Mouse (Mus musculus) midbrain, embryonic 16.5 days (tissue): ENCODE results near the gene Sh3bp5. TPM values are rescaled to one million over a fixed set of nuclear protein-coding genes. Genes with fewer than 3 reads are reported as not detected.

Experiments used
- ATAC-seq: fragments of 200-750 bp; cut with Nextera tagmentation; 2 replicates; pipeline ENCODE4 v1.8.0; 2017; ENCODE audit warnings: moderate TSS enrichment
- H3K27ac ChIP-seq: fragments of 300-500 bp; sonication (generic); 2 replicates; pipeline ENCODE4 v1.5.1; 2014; ENCODE audit warnings: mild to moderate bottlenecking, low read length, mixed read lengths
- H3K27me3 ChIP-seq: fragments of 300-500 bp; sonication (generic); 2 replicates; pipeline ENCODE4 v1.6.1; 2014; ENCODE audit warnings: low read depth, low read length, mixed read lengths; ENCODE audit not compliant: control insufficient read depth, insufficient read depth
- H3K36me3 ChIP-seq: fragments of 300-500 bp; sonication (generic); 2 replicates; pipeline ENCODE4 v1.6.1; 2014; ENCODE audit warnings: mild to moderate bottlenecking, low read length, moderate library complexity, mixed read lengths; ENCODE audit not compliant: control insufficient read depth, insufficient read depth
- H3K4me1 ChIP-seq: fragments of 300-500 bp; sonication (generic); 2 replicates; pipeline ENCODE4 v1.6.1; 2014; ENCODE audit warnings: mild to moderate bottlenecking, low read length, mixed read lengths; ENCODE audit not compliant: control insufficient read depth, insufficient read depth
- H3K4me2 ChIP-seq: fragments of 300-500 bp; sonication (generic); 2 replicates; pipeline ENCODE4 v1.6.1; 2014; ENCODE audit warnings: mild to moderate bottlenecking, low read length, mixed read lengths
- H3K4me3 ChIP-seq: fragments of 300-500 bp; sonication (generic); 2 replicates; pipeline ENCODE4 v1.5.1; 2014; ENCODE audit warnings: low read depth, mild to moderate bottlenecking, low read length, moderate library complexity, mixed read lengths
- H3K9ac ChIP-seq: fragments of 300-500 bp; sonication (generic); 2 replicates; pipeline ENCODE4 v1.6.1; 2014; ENCODE audit warnings: low read depth, low read length, mixed read lengths
- H3K9me3 ChIP-seq: fragments of 300-500 bp; sonication (generic); replicated peaks from 2 replicates; pipeline ENCODE4 v1.6.1; 2014; ENCODE audit warnings: mild to moderate bottlenecking, low read length, mixed read lengths; ENCODE audit not compliant: control insufficient read depth, poor library complexity, severe bottlenecking
- WGBS: fragments of 180-500 bp; shearing (Covaris S2); extraction: QIAGEN DNeasy Blood & Tissue Kit; methylation state at CpG from one replicate; pipeline ENCODE4 v1.1.7; 2014; 5-methylcytosine and 5-hydroxymethylcytosine counted together
- polyA plus RNA-seq: library from polyadenylated mRNA; unstranded; fragments of >200 nt; fragmentation: Nextera tagmentation; extraction: Ambion mirVana; gene quantifications from 2 replicates; pipeline ENCODE4 v1.2.1, GENCODE M21; 2015

Gene Sh3bp5
- polyA plus RNA-seq, 1 experiment from 2014 or later = 156 TPM

DNA sequence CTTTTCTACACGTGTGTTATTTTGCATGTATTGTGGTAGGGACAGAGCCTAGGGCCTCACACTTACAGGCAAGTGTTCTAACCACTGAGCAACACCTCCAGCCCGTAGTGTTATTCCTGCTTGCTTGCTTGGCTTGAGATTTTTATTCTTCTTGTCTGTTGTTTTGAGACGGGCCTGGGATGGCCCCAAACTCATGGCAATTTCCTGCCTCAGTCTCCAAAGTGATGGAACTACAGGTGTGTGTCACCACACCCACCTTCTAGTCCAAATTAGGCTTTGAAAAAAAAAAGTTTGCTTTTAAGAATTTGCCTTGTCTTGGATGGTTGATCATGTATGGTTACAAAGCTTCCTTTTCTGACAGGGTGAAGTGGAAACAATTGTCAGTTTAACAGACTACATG lies 19.5 kb downstream of the Sh3bp5 start:
- no peak for ATAC-seq
- H3K4me1 ChIP-seq = peaks cover 10% of the 10 kb centered on the region
- H3K9me3 ChIP-seq = no peaks in the 10 kb centered on the region
- H3K36me3 ChIP-seq = no peaks in the 10 kb centered on the region; the same call in 1 of the 2 replicates
- no peak overlapping the region for H3K4me2 ChIP-seq
- H3K9ac ChIP-seq = no peak overlapping the region
- H3K27me3 ChIP-seq = no peaks in the 10 kb centered on the region
- no peak overlapping the region for H3K27ac ChIP-seq
- 77% methylated on average over 3 of the region's 3 CpGs for WGBS
- H3K4me3 ChIP-seq = no peak overlapping the region

DNA sequence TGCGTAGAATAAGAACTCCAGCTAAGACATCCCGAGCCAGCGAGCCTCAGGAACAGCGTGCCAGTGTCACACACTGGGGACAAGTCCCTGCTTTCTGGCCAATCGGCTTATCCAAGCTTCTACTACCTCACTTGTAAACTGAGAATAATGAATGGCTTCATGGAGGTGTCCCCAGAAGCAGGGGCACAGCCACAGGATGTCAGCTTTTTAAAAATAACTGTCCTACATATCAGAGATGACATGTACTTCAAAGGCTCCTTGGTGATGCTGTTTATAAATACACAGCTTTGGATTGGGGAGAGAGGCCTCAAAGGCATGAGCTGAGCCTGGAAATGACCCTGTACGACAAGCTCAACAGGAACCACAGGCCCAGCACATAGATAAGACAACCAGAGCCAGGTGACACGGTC lies 20.9 kb downstream of the Sh3bp5 start:
- H3K4me3 ChIP-seq = no peak overlapping the region
- peaks cover 10% of the 10 kb centered on the region for H3K4me1 ChIP-seq
- H3K9ac ChIP-seq = no peak overlapping the region
- 72% methylated on average over 7 of the region's 7 CpGs for WGBS
- no peak overlapping the region for H3K4me2 ChIP-seq
- ATAC-seq = no peak
- H3K36me3 ChIP-seq = peaks cover 3% of the 10 kb centered on the region
- H3K27me3 ChIP-seq = no peaks in the 10 kb centered on the region
- no peaks in the 10 kb centered on the region for H3K9me3 ChIP-seq
- H3K27ac ChIP-seq = no peak overlapping the region

DNA sequence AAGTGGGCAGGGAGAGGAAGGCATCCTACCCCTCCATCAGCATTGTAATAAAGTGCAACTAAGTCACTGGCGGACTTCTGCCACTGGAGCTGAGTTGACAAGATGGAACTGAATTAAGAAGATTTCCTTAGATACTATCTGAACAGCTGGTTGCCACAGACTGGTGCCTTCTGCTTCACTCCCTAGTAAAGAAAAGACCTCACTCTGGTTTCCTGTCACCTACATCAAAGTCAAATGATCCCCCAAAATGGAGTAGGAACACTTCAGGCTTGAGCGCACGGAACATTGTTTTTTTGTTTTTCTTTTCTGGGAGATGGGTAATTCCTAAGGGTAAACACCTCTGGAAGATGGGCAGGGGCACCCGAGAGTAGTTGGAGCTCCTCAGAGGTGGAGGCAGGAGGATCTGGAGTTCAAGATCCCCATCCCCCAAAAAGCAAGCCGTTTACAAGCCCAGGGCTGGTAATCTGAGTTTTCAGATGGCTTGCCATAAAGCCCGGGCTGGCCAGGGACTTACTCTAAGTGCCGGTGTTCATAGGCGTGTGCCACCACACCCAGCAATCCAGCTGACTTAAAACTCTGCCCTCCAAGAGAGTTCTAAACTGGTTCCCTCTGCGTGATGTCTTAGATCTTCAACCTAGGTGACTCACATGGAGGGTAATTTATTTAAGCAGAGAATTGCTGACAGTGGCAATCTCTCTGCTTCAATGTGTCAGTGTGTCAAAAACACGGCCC lies 21.5 kb downstream of the Sh3bp5 start:
- Histone ChIP-seq H3K36me3 (peaks cover 3% of the 10 kb centered on the region), H3K9ac (no peak overlapping the region), H3K9me3 (no peaks in the 10 kb centered on the region), H3K4me2 (no peak overlapping the region), H3K27me3 (no peaks in the 10 kb centered on the region), H3K4me3 (no peak overlapping the region), H3K27ac (no peak overlapping the region), H3K4me1 (peaks cover 10% of the 10 kb centered on the region)
- no peak for ATAC-seq
- 68% methylated on average over 10 of the region's 10 CpGs for WGBS

DNA sequence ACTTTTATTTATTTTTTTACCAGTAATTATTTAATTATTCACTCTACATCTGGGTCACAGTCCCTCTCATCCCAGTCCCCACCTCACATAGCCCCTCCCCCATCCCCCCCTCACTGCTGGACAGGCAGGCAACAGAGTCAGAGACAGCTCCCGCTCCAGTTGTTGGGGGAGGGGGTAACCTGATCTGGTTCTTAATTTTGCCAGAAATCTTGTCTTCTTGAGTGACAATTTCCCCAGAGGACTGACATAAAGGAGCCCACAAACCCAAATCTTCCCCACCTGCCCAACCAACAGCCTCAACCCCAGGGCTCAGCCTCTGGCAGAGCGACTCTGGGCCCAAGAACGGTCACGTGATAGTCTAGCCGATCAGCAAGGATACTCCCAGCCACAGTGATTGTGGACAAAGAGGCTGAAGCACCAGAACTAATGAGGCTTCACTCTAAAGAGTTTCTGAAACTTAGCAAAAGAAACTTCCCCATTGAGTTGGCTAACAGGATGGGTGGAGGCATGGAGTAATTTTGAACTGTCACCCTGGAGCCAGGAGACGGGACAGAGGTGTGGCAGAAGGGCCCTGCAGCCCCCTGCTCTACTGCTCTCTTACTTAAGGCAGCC lies 22.3 kb downstream of the Sh3bp5 start:
- no peak overlapping the region for H3K4me2 ChIP-seq
- H3K4me3 ChIP-seq = no peak overlapping the region
- peaks cover 10% of the 10 kb centered on the region for H3K4me1 ChIP-seq
- 32% methylated on average over 6 of the region's 6 CpGs for WGBS
- no peaks in the 10 kb centered on the region for H3K27me3 ChIP-seq
- no peak overlapping the region for H3K27ac ChIP-seq
- H3K36me3 ChIP-seq = peaks cover 3% of the 10 kb centered on the region
- H3K9me3 ChIP-seq = no peaks in the 10 kb centered on the region
- ATAC-seq = no peak
- no peak overlapping the region for H3K9ac ChIP-seq

DNA sequence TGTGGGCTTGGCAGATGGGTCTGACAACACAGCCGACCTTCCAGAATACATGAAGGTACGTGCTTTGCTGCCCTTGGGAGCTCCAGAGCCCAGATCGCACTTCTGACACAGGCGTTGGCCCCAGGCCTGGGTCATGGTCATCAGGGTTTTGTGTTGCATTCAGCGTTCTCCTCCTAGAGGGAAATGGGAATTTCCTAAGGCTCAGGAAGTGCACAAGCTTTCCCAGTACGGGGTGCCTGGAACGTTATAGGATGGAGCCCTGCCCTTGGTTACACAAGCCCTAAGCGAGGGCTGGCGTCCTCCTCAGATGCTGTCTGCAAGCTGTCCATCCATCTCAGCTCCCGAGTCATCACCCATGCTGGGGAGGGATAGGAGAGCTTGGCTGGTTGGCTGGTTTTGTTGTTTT lies 23.2 kb downstream of the Sh3bp5 start:
- H3K9ac ChIP-seq = no peak overlapping the region
- H3K36me3 ChIP-seq = peaks cover 3% of the 10 kb centered on the region
- H3K4me2 ChIP-seq = no peak overlapping the region
- 84% methylated on average over 10 of the region's 10 CpGs for WGBS
- H3K27ac ChIP-seq = no peak overlapping the region
- H3K4me3 ChIP-seq = no peak overlapping the region
- H3K27me3 ChIP-seq = no peaks in the 10 kb centered on the region
- H3K4me1 ChIP-seq = peaks cover 10% of the 10 kb centered on the region
- H3K9me3 ChIP-seq = no peaks in the 10 kb centered on the region
- ATAC-seq = no peak

DNA sequence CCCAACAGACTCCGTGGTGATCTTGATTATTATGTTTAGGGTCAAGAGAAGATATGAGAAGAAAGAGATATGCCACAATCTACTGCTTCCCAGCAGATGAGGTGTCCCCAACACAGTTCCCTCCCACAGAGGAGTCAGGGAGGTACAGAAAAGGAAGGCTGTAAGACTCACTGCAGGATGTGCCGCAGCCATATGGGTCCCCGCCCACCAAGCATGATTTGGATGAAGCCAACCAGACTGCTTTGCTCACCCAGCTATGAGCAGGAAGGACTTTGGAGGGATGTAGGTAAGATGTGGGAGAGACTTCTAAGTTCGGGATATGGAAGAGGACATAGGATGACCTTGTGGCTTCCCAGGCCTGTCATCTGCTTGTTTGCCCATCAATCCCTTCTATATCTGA lies 25.1 kb downstream of the Sh3bp5 start:
- H3K4me1 ChIP-seq = peaks cover 10% of the 10 kb centered on the region
- peaks cover 5% of the 10 kb centered on the region for H3K36me3 ChIP-seq
- no peak for ATAC-seq
- H3K4me3 ChIP-seq = no peak overlapping the region
- H3K27ac ChIP-seq = no peak overlapping the region
- 91% methylated on average over 4 of the region's 4 CpGs for WGBS
- no peak overlapping the region for H3K4me2 ChIP-seq
- no peaks in the 10 kb centered on the region for H3K9me3 ChIP-seq
- H3K27me3 ChIP-seq = no peaks in the 10 kb centered on the region
- no peak overlapping the region for H3K9ac ChIP-seq

DNA sequence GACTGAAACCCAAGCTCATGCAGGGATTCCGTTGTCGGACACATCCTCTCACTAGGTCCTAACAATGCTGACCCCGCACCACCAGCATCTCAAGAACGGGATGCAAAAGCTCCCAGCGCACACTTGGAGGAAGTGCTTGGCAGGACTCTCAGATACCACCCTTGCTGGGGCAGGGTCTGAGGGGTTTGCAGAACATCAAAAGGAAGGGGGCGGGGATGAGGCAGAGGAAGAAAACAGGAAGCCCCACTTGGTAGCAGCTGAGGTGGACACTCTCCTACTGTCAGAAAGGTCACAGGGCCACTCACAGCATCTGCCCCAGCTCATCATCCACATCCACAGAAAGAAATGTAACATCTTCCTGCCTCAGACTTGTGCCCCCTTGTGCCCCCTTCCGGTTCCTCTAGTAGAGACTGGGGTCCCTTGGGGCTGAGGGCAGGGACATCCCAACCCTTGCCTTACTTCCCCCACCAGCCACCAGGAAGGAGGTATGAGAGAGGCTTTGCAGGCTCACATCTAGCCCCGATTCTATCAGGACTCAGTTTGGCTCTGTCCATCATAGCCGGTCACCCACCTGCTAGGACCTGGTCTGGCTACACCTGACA lies 25.7 kb downstream of the Sh3bp5 start:
- Histone ChIP-seq H3K36me3 (peaks cover 5% of the 10 kb centered on the region), H3K4me1 (peaks cover 10% of the 10 kb centered on the region), H3K27me3 (no peaks in the 10 kb centered on the region), H3K9ac (no peak overlapping the region), H3K9me3 (no peaks in the 10 kb centered on the region), H3K4me2 (no peak overlapping the region), H3K27ac (no peak overlapping the region), H3K4me3 (no peak overlapping the region)
- WGBS = 94% methylated on average over 8 of the region's 9 CpGs
- ATAC-seq = no peak

DNA sequence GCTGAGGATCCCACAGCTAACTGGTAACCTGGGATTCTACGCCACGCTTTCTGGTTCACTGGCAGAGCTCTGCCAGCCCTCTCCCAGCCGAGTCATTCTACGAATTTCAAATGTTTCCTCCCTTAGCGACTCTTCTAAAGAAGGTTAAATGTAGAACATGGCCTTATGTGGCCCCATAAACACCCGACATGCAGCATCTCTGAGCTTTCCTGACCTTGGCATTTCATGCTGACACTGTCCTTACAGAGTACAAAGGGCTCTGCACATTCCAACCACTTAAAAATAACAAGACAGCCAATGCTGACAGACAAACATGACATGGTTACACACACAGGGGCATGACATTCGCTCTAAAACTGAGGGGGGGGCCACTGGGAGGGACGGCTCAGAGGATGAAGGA lies 27.2 kb downstream of the Sh3bp5 start:
- Histone ChIP-seq H3K4me2 (no peak overlapping the region), H3K4me1 (peaks cover 3% of the 10 kb centered on the region; the same call in 1 of the 2 replicates), H3K27me3 (no peaks in the 10 kb centered on the region), H3K36me3 (peaks cover 5% of the 10 kb centered on the region), H3K4me3 (no peak overlapping the region), H3K9me3 (no peaks in the 10 kb centered on the region), H3K27ac (no peak overlapping the region), H3K9ac (no peak overlapping the region)
- ATAC-seq = no peak
- 62% methylated on average over 8 of the region's 8 CpGs for WGBS

DNA sequence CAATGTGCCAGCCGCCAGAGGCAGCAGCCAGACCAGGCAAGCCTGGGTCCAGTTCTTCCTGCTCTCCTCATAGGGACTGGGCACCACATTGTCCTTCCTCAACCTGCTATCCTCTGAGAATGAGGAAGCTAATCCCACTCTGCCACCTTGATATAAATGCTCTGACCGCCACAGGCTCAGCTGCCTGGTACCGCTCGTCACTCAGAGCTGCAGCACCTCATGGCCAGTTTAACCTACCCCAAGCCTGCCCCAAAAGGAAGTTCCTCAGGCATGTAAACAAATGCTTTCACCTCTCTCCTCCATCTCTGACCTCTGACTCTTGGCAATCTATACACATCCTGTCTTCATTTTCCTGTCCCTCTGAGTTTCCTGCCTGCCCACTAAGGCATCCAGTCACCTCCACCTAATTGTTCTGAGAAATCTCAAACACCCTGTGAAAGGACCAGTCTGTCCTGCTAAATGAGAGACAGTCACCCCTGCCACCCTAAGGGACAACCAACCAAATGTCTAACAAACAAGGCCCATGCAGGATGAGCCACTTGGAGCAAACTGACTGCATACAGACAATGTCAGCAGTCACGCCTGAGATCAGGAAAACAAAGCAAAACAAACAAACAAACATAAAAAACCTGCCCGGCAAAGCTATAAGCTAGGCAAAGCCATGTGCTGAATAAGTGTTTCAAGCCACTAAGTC lies 27.8 kb downstream of the Sh3bp5 start:
- WGBS = 80% methylated on average over 6 of the region's 6 CpGs
- Histone ChIP-seq H3K9me3 (no peaks in the 10 kb centered on the region), H3K4me1 (no peaks in the 10 kb centered on the region), H3K9ac (no peak overlapping the region), H3K27me3 (no peaks in the 10 kb centered on the region), H3K4me2 (no peak overlapping the region), H3K36me3 (peaks cover 5% of the 10 kb centered on the region), H3K27ac (no peak overlapping the region), H3K4me3 (no peak overlapping the region)
- no peak for ATAC-seq
